Mouse (Mus musculus) embryo, embryonic 11.5 days (tissue): ENCODE results near the gene Begain.
A peak's percentile ranks its signal among the peaks of the same experiment; 100 is the strongest.

Experiments
- DNase-seq: peaks from one replicate; pipeline ENCODE4 v3.0.0-alpha.2; 2012; ENCODE audit warnings: low read depth, low spot score

Begain gene

GRCm38 (mm10) chr12:109053020-109053806 is 14.8 kb downstream of the Begain start:
- no peak for DNase-seq

- DNase-seq, result no peak
Observed at GRCm38 (mm10) chr12:109049949-109050348, 18.1 kb downstream of the Begain start.

DNA sequence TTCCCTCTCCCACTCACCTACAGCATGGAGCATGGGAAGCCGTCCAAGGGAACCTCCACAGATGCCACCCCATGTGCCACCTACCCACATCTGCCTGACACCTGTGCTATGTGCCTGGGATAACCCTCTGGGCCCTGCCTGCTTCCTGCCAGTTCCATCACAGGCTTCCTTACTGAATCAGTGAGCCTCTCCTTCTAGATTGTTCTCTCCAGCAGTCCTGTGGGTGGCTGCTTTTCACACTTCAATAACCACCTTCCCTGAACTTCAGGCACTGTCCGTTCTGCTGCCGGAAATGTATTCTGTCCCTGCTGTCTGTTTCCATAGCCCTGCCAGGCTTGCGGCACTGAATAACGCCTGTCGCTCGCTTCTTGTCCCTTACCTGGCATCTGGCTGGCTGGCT is 22.4 kb downstream of the Begain start:
- DNase-seq, result no peak

GRCm38 (mm10) chr12:109044497-109044896 is 23.5 kb downstream of the Begain start:
- no peak for DNase-seq

GRCm38 (mm10) chr12:109039311-109039710 is 28.7 kb downstream of the Begain start:
- DNase-seq, result no peak

GRCm38 (mm10) chr12:109038179-109038819 is 29.7 kb downstream of the Begain start:
- DNase-seq, result no peak

DNA sequence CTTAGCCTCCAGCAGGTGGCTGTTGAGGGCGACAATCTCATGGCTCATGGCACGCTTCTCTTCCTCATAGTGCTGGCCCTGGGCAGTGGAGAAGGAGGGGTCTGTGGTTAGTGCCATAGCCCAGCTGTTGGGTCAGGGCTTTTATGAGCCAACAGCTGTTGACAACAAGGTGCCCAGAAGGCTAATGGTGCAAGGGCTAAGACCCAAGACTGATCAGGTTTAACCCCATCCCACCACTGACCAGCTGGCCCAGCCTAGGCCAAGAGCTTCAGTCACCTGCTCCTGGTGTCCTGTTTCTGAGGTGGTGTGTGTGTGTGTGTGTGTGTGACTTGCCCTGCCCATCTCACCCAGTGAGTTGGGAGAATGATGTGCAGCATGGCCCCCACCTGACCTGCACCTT is 31.0 kb downstream of the Begain start:
- DNase-seq, result no peak

DNA sequence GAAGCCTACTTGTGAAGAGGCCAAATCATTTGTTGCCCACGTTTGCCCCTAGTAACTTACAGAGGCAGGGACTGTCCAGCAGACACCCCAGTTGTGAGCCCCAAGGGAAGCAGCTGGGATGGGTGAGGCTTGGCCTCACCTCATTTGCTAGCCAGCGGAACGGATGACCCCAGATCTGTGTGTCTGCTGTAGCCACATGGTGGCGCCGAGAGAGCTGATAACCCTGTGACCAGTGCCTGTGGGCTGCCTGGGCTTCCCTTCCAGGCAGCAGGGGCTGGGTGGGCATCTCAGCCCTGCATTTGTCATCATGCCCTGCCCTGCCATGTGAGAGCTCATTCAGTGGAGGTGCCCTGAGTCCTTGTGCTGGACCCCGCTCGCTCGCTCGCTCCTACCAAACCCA is 44.2 kb downstream of the Begain start:
- DNase-seq, result no peak

GRCm38 (mm10) chr12:109022966-109023365 is 45.1 kb downstream of the Begain start:
- DNase-seq, result no peak

- DNase-seq, result no peak
Observed at GRCm38 (mm10) chr12:109022181-109022691, 45.8 kb downstream of the Begain start.

- no peak for DNase-seq
Observed at GRCm38 (mm10) chr12:109010070-109010649, 57.9 kb downstream of the Begain start.

DNA sequence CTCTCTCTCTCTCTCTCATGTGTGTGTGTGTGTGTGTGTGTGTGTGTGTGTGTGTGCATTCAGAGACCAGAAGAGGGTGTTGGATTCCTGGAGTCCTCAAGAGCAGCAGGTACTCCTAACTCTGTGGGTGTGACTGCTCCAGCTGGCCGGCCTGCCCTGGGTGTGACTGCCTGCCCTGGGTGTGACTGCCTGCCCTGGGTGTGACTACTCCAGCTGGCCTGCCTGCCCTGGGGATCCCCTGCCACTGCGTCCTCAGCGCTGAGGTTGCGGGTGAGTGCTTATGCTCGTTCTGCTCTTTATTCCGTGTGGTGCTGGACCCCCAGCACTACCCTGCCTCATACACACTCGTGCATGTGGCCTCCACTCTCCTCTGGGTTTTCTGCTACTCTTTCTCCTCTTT is 65.0 kb downstream of the Begain start:
- no peak for DNase-seq

DNA sequence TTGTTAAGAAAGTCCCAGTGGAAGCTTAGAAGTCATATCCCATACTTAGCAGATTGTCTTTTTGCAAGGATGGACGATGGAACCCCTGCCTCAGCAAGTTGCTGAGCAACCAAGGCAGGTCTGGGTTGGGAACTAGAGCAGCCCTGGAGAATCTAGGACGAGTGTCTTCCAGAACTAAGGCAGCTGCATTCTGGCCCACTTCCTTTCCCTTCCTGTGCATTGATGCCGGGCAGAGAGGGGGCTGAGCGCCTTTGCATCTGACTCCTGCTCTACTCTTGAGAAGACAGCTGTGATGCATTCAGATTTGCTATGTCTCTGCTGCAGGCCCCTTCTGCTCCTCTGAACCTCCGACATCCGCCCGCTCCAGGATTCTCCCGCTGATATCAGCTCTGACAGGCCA is 70.8 kb downstream of the Begain start:
- no peak for DNase-seq

- DNase-seq, result no peak
Observed at GRCm38 (mm10) chr12:108995976-108996636, 71.9 kb downstream of the Begain start.

GRCm38 (mm10) chr12:108994436-108995031 is 73.5 kb downstream of the Begain start:
- peak; percentile 82 for DNase-seq

- no peak for DNase-seq
Observed at GRCm38 (mm10) chr12:108993046-108993445, 75.0 kb downstream of the Begain start.

DNA sequence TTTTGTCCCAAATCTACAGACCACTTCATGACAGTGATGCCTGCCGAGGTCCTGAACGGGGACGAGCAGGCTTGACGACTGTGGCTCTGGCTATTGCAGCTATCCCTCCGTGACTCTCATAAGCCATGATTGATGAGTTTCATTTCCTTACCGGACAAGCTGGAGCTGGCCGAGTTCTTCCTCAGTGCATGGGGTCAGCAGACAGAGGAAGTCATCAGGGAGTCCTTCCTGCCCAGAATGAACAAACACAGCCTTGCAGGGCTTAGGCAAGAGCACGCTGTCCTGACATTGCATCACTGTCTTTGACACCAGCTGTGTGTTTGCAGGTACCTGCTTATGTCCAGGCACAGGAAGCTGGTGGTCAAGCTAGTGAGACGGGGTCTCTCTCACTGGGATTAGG is 77.6 kb downstream of the Begain start:
- no peak for DNase-seq

GRCm38 (mm10) chr12:108987448-108987847 is 80.6 kb downstream of the Begain start:
- no peak for DNase-seq

DNA sequence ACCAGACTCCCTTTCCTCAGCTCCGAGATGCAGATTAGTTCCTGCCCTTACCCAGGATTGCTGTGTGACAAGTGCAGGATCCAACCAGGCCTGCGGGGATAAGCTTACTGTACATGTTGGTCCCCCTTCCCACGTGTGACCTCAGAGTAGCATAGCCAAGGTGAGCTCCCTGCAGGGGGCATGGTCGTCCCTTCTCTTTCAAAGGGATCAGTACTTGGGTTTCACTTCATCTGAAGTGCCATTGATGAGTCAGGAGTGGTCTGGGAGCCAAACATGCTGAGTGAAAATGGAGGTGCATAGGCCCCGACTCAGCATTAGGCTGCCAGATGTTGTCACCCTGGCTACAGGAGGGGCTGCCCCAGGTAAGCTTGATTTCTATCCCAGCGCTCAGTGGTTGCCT is 83.0 kb downstream of the Begain start:
- DNase-seq, result no peak

GRCm38 (mm10) chr12:108984471-108984870 is 83.5 kb downstream of the Begain start:
- no peak for DNase-seq

DNA sequence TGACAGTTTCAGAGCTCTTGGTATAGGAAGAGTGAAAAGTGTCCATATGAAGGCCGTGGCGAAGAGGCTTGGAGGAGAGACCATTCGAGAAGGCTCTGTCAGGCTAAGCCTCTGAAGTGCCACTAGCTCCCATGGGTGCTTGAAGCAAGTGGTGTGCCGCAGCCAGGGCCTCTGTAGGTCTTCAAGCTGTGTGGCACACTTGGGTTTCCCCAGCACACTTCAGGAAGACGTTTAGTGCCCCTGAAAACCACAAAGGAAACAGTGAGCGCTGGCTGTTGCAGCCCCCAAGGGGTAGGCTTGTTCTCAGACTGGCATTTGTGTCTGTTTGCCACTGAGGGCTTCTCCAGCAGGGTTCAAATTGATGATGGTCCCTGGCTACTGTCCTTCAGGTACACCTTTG is 84.5 kb downstream of the Begain start:
- DNase-seq, result no peak

DNA sequence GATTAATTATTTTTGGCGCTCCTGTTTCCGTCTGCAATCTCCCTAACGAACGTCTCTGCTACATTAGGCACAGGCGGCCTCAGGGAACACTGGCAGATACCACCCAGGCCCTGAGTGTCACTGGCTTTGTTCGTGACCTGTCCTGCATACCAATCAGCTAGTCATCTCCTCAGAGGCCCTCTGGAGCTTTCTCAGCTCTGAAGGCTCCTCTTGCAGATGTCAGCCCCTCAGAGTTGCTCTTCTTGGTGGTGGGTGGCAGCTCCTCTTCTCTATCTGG is 85.4 kb downstream of the Begain start:
- no peak for DNase-seq
